Mouse (Mus musculus): ENCODE measurements at regions not wholly inside any gene's neighbourhood (a gene's known extent, or its start where the extent isn't known, plus 50 kb on each side); places are given as distances from the start of the nearest gene placed in this dataset.

DNA sequence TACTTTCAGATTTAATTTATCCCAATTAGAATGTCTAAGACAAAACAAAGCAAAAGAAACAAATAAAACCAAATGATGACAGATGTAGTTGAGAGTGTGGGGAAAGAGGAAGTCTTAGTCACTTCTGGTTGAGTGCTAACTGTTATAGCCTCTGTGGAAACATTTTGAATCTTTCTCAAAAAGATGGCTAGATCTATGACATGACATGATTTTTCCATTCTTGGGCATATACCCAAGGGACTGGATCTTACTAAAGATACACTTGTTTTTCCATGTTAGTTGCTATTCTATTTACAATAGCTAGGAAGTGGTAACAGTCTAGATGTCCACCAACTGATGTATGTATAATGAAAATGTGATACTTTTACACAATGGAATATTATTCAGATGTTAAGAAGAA lies 57.9 kb upstream of the Olfr1507 start:
- ATAC-seq (ENCODE audit: insufficient number of reproducible peaks, low FRiP score, low TSS enrichment) = no peak

DNA sequence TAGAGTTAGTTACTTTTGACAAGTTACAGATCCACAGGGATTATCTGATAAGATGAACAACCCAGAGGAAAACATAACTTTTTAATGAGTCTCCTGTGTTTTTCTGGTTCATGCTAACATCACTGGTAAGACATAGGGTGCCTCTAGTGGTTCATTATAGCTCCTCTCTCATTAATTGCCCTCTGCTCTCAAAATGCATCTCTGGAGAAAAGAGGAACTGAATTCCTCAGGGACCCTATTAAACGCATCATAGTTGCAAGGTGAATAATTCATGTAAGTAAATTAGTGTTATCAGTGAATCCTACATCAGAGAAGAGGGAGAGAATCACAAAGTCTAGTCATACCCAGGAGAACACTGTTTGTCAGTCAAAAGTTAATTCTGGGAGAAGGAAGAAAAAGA lies 52.4 kb upstream of the Olfr1507 start:
- ATAC-seq (ENCODE audit: insufficient number of reproducible peaks, low FRiP score, low TSS enrichment) = no peak
